8 mouse cellular contexts compared by ENCODE assay signal in genomic region chr11:102040138-102040524, GRCm38 (mm10). TPM values are rescaled to one million over a fixed set of nuclear protein-coding genes. Genes with fewer than 3 reads are reported as not detected.
DNase-seq lines count a peak whose midpoint lies in the region; ATAC-seq and TF ChIP-seq lines count a peak whose summit lies in the region.

No protein-coding gene starts in this region.

- WGBS in hindbrain, embryonic 15.5 days = 0% methylated on average over 9 of the region's 9 CpGs

- no peaks in the 10 kb centered on the region for H3K27me3 ChIP-seq in hindbrain, embryonic 15.5 days

- peak; percentile 29 for DNase-seq in T-cell, adult 2 months (ENCODE audit: low spot score)
- peak; percentile 87 for DNase-seq in cerebellum, adult 9-10 months
- peak; percentile 66 to 68 for DNase-seq in frontal cortex, postnatal 36 days (ENCODE audit: low spot score in 2 of 2)
- DNase-seq in left cerebral cortex, adult 2 months (ENCODE audit: extremely low spot score in 1 of 2, low spot score in 2 of 2) = peak; percentile 71 to 84
- peak; percentile 91 for DNase-seq in skeletal muscle tissue, adult 2 months (ENCODE audit: low read depth, low spot score)

- H3K4me1 ChIP-seq in hindbrain, embryonic 15.5 days (replicated peaks) = peaks cover 9% of the 10 kb centered on the region

- intact Hi-C loops in left cerebral cortex, adult 2 months (cut with DNase I) = loop anchor here (1.0 to 5.0 kb wide), 2 partner anchors 54 to 123 kb away; no protein-coding TSS in a partner anchor

- TF ChIP-seq CTCF in left cerebral cortex, adult 2 months (IDR thresholded peaks at IDR 0.05) = peak; percentile 93

- no peaks in the 10 kb centered on the region for H3K9me3 ChIP-seq in hindbrain, embryonic 15.5 days

- no peaks in the 10 kb centered on the region for H3K36me3 ChIP-seq in hindbrain, embryonic 15.5 days

- peak; percentile 81 for ATAC-seq in hindbrain, embryonic 15.5 days (ENCODE audit: low FRiP score, low read depth)
- ATAC-seq in megakaryocyte progenitor cell, adult 5-6 weeks (replicated peaks; ENCODE audit: poor library complexity) = peak; percentile 86
- no peak for ATAC-seq in activated CD4-positive, CD25-positive, alpha-beta regulatory T cell, adult 4 months

- H3K4me3 ChIP-seq in hindbrain, embryonic 15.5 days = no peak overlapping the region
- no peak overlapping the region for H3K4me3 ChIP-seq in left cerebral cortex, adult 2 months

- H3K27ac ChIP-seq in hindbrain, embryonic 15.5 days (replicated peaks) = no peak overlapping the region
- H3K27ac ChIP-seq in left cerebral cortex, adult 2 months = no peak overlapping the region

- no peak overlapping the region for H3K9ac ChIP-seq in hindbrain, embryonic 15.5 days

- peak overlapping the region; percentile 11 for H3K4me2 ChIP-seq in hindbrain, embryonic 15.5 days

RNA-seq across cellular contexts. Expression of gene Cd300lg, which starts 1.2 kb away (rescaled TPM):
- 0.30 and 0.43 TPM in 2 replicates for polyA plus RNA-seq in hindbrain, embryonic 15.5 days (2015; fragmentation: Nextera tagmentation; extraction: Ambion mirVana)
- total RNA-seq in left cerebral cortex, adult 2 months (2021) = not detected
- total RNA-seq in megakaryocyte progenitor cell, adult 5-6 weeks (2015) = 0.66 and 1.3 TPM in 2 replicates
- total RNA-seq in megakaryocyte progenitor cell, adult 5-6 weeks (2017) = 0.71 and 1.1 TPM in 2 replicates
- under 1 TPM in 1 of 2 experiments, not detected in 1; 0.13 TPM for polyA plus RNA-seq in activated CD4-positive, CD25-positive, alpha-beta regulatory T cell, adult 4 months (2017; shearing (Covaris generic))

RNA-seq across cellular contexts. Expression of gene Mpp3, which starts 11.9 kb away (rescaled TPM):
- polyA plus RNA-seq in hindbrain, embryonic 15.5 days (2015; fragmentation: Nextera tagmentation; extraction: Ambion mirVana) = 55.9 and 56.2 TPM in 2 replicates
- total RNA-seq in left cerebral cortex, adult 2 months (2021) = 10 to 100 TPM; 94.6 to 98.8 TPM
- not detected in 2 replicates for total RNA-seq in megakaryocyte progenitor cell, adult 5-6 weeks (2015)
- not detected in 2 replicates for total RNA-seq in megakaryocyte progenitor cell, adult 5-6 weeks (2017)
- under 1 TPM in 1 of 2 experiments, not detected in 1; 0.36 TPM for polyA plus RNA-seq in activated CD4-positive, CD25-positive, alpha-beta regulatory T cell, adult 4 months (2017; shearing (Covaris generic))

RNA-seq across cellular contexts. Expression of gene Mpp2, which starts 48.2 kb away (rescaled TPM):
- polyA plus RNA-seq in hindbrain, embryonic 15.5 days (2015; fragmentation: Nextera tagmentation; extraction: Ambion mirVana) = 30.5 and 34.6 TPM in 2 replicates
- 100 to 1,000 TPM; 146 to 157 TPM for total RNA-seq in left cerebral cortex, adult 2 months (2021)
- total RNA-seq in megakaryocyte progenitor cell, adult 5-6 weeks (2015) = 0.22 and 0.24 TPM in 2 replicates
- 0.08 and 0.71 TPM in 2 replicates for total RNA-seq in megakaryocyte progenitor cell, adult 5-6 weeks (2017)
- 1 to 10 TPM; 2.5 to 3.7 TPM for polyA plus RNA-seq in activated CD4-positive, CD25-positive, alpha-beta regulatory T cell, adult 4 months (2017; shearing (Covaris generic))

RNA-seq across cellular contexts. Expression of gene Dusp3, which starts 53.3 kb away (rescaled TPM):
- 25.4 and 25.9 TPM in 2 replicates for polyA plus RNA-seq in hindbrain, embryonic 15.5 days (2015; fragmentation: Nextera tagmentation; extraction: Ambion mirVana)
- total RNA-seq in left cerebral cortex, adult 2 months (2021) = 100 to 1,000 TPM; 206 to 220 TPM
- total RNA-seq in megakaryocyte progenitor cell, adult 5-6 weeks (2015) = 3.4 and 4.7 TPM in 2 replicates
- 1.4 and 4.1 TPM in 2 replicates for total RNA-seq in megakaryocyte progenitor cell, adult 5-6 weeks (2017)
- polyA plus RNA-seq in activated CD4-positive, CD25-positive, alpha-beta regulatory T cell, adult 4 months (2017; shearing (Covaris generic)) = 1 to 10 TPM; 1.3 to 1.9 TPM

RNA-seq across cellular contexts. Expression of gene Cfap97d1, which starts 56.1 kb away (rescaled TPM):
- not detected in 2 replicates for polyA plus RNA-seq in hindbrain, embryonic 15.5 days (2015; fragmentation: Nextera tagmentation; extraction: Ambion mirVana)
- not detected for total RNA-seq in left cerebral cortex, adult 2 months (2021)
- not detected in 2 replicates for total RNA-seq in megakaryocyte progenitor cell, adult 5-6 weeks (2015)
- not detected in 2 replicates for total RNA-seq in megakaryocyte progenitor cell, adult 5-6 weeks (2017)
- polyA plus RNA-seq in activated CD4-positive, CD25-positive, alpha-beta regulatory T cell, adult 4 months (2017; shearing (Covaris generic)) = not detected

Comparison
In these comparisons a context has a peak if more than half of its experiments do, and no peak if none do; other contexts are left out.
1. DNase-seq: peak in every context shown above with its lines; median percentile 91 in skeletal muscle tissue, adult 2 months; 87 in cerebellum, adult 9-10 months; 78 in left cerebral cortex, adult 2 months; 67 in frontal cortex, postnatal 36 days; 29 in T-cell, adult 2 months.
2. RNA of gene Mpp3, which starts 11.9 kb away (total RNA-seq): 94.6 to 98.8 TPM in left cerebral cortex, adult 2 months; not detected in megakaryocyte progenitor cell, adult 5-6 weeks; every median in the first group is over 10 times any median in the second.
3. RNA of gene Mpp2, which starts 48.2 kb away (total RNA-seq): 146 to 157 TPM in left cerebral cortex, adult 2 months; 0.08 to 0.71 TPM in megakaryocyte progenitor cell, adult 5-6 weeks; every median in the first group is over 10 times any median in the second.